Mouse (Mus musculus) heart, embryonic 12.5 days (tissue): Measurements from ENCODE around the gene Kif2c. TPM values are rescaled to one million over a fixed set of nuclear protein-coding genes. Genes with fewer than 3 reads are reported as not detected.
"Not testable (repeated sequence)": the region's sequence is repeated elsewhere in the genome, so short reads cannot be mapped to it uniquely, and the experiment has no call there.

Experiments
- ATAC-seq: fragments of 200-750 bp; cut with Nextera tagmentation; 2 replicates; pipeline ENCODE4 v1.8.0; 2017; ENCODE audit warnings: moderate TSS enrichment, moderate library complexity; ENCODE audit not compliant: insufficient number of reproducible peaks, low FRiP score
- H3K27ac ChIP-seq: fragments of 300-500 bp; sonication (generic); 2 replicates; pipeline ENCODE4 v1.5.1; 2016; ENCODE audit warnings: mild to moderate bottlenecking, moderate library complexity; ENCODE audit not compliant: poor library complexity, severe bottlenecking
- H3K27me3 ChIP-seq: fragments of 300-500 bp; sonication (generic); replicated peaks from 2 replicates; pipeline ENCODE4 v1.6.1; 2016; ENCODE audit warnings: mild to moderate bottlenecking, moderate library complexity
- H3K36me3 ChIP-seq: fragments of 300-500 bp; sonication (generic); 2 replicates; pipeline ENCODE4 v1.6.1; 2016; ENCODE audit warnings: mild to moderate bottlenecking, moderate library complexity
- H3K4me1 ChIP-seq: fragments of 300-500 bp; sonication (generic); replicated peaks from 2 replicates; pipeline ENCODE4 v1.6.1; 2016; ENCODE audit warnings: mild to moderate bottlenecking
- H3K4me2 ChIP-seq: fragments of 300-500 bp; sonication (generic); 2 replicates; pipeline ENCODE4 v1.6.1; 2016; ENCODE audit warnings: mild to moderate bottlenecking, moderate library complexity
- H3K4me3 ChIP-seq: fragments of 300-500 bp; sonication (generic); 2 replicates; pipeline ENCODE4 v1.5.1; 2016; ENCODE audit warnings: mild to moderate bottlenecking
- H3K9ac ChIP-seq: fragments of 300-500 bp; sonication (generic); 2 replicates; pipeline ENCODE4 v1.6.1; 2016; ENCODE audit warnings: mild to moderate bottlenecking, moderate library complexity
- H3K9me3 ChIP-seq: fragments of 300-500 bp; sonication (generic); replicated peaks from 2 replicates; pipeline ENCODE4 v1.6.1; 2016; ENCODE audit warnings: mild to moderate bottlenecking, moderate library complexity
- WGBS: fragments of 180-500 bp; shearing (Covaris S2); methylation state at CpG from one replicate; pipeline ENCODE4 v1.1.7; 2016; 5-methylcytosine and 5-hydroxymethylcytosine counted together
- polyA plus RNA-seq: library from polyadenylated mRNA; unstranded; fragments of >200 nt; fragmentation: Nextera tagmentation; extraction: Ambion mirVana; gene quantifications from 2 replicates; pipeline ENCODE4 v1.2.1, GENCODE M21; 2016

The Kif2c gene
- polyA plus RNA-seq, 1 experiment from 2014 or later: 53.4 TPM

DNA sequence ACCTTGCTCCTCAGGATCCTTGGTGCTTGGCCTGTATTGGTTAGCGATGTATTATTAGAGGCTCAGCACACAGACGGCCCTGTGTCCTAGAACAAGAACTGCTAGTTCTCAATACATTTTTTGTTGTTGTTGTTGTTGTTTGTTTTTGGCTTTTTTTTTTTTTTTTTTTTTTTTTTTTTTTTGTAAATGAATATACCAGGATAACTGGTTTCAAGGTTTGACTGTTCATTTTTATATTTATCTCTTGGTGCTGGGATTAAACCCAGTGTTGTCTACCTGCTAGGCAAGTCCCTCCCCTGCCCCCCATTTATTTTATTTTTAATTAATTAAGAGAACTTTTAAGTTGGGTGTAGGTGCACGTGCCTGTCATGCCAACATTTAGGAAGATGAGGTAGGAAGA lies 6.5 kb upstream of the Kif2c start:
- Histone ChIP-seq H3K4me1 (no peaks in the 10 kb centered on the region), H3K4me3 (peak overlapping the region; percentile 39), H3K9ac (peak overlapping the region; percentile 29; the same call in 1 of the 2 replicates), H3K4me2 (peak overlapping the region; percentile 61), H3K36me3 (no peaks in the 10 kb centered on the region), H3K27ac (peak overlapping the region; percentile 29; the same call in 1 of the 2 replicates), H3K27me3 (no peaks in the 10 kb centered on the region), H3K9me3 (no peaks in the 10 kb centered on the region)
- WGBS: 54% methylated on average over 3 of the region's 3 CpGs
- ATAC-seq: no peak

- Histone ChIP-seq H3K4me1 (peaks cover 12% of the 10 kb centered on the region), H3K4me3 (peak overlapping the region; percentile 87), H3K36me3 (peaks cover 24% of the 10 kb centered on the region), H3K4me2 (peak overlapping the region; percentile 83), H3K9ac (peak overlapping the region; percentile 78)
- 13% methylated on average over 9 of the region's 9 CpGs for WGBS
- not testable (repeated sequence) for H3K27me3 ChIP-seq, H3K9me3 ChIP-seq, H3K27ac ChIP-seq
- peak; percentile 58; the same call in 1 of the 2 replicates for ATAC-seq
Measured at GRCm38 (mm10) chr4:117182759-117183096, 289 bp upstream of the Kif2c start.

GRCm38 (mm10) chr4:117169936-117170335 lies 12.5 kb downstream of the Kif2c start:
- H3K36me3 ChIP-seq: peaks cover 97% of the 10 kb centered on the region
- no peaks in the 10 kb centered on the region for H3K9me3 ChIP-seq
- no peaks in the 10 kb centered on the region for H3K4me1 ChIP-seq
- WGBS: 88% methylated on average over 5 of the region's 5 CpGs
- H3K27me3 ChIP-seq: no peaks in the 10 kb centered on the region
- H3K4me2 ChIP-seq: no peak overlapping the region
- no peak for ATAC-seq
- no peak overlapping the region for H3K9ac ChIP-seq
- H3K27ac ChIP-seq: no peak overlapping the region
- no peak overlapping the region for H3K4me3 ChIP-seq

DNA sequence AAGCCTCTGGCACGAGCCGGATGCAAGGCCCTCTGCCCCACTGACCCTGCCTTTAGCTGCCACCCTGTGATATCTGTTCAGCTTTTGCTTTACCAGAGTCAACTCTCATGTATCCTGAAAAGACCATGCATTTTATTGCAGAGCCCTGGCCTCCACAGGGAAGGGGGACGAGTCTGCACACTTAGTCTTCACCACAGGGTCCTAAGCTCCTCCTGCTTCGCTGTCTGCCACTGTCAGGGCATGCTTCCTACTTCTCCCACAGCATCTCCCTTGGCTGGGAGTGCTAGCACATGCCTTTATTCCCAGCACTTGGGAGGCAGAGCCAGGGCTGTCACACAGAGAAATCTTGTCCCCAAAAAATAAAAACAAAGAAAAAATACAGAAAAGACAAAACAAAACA lies 21.3 kb downstream of the Kif2c start:
- ATAC-seq: no peak
- no peak overlapping the region for H3K4me2 ChIP-seq
- no peak overlapping the region for H3K9ac ChIP-seq
- 76% methylated on average over 4 of the region's 4 CpGs for WGBS
- H3K4me1 ChIP-seq: no peaks in the 10 kb centered on the region
- H3K36me3 ChIP-seq: peaks cover 68% of the 10 kb centered on the region
- no peak overlapping the region for H3K27ac ChIP-seq
- H3K9me3 ChIP-seq: no peaks in the 10 kb centered on the region
- no peaks in the 10 kb centered on the region for H3K27me3 ChIP-seq
- no peak overlapping the region for H3K4me3 ChIP-seq

GRCm38 (mm10) chr4:117159666-117160065 lies 22.8 kb downstream of the Kif2c start:
- no peaks in the 10 kb centered on the region; the same call in 1 of the 2 replicates for H3K4me1 ChIP-seq
- ATAC-seq: no peak
- no peak overlapping the region for H3K9ac ChIP-seq
- H3K4me3 ChIP-seq: no peak overlapping the region
- no peak overlapping the region for H3K4me2 ChIP-seq
- H3K27ac ChIP-seq: no peak overlapping the region
- peaks cover 57% of the 10 kb centered on the region for H3K36me3 ChIP-seq
- H3K9me3 ChIP-seq: no peaks in the 10 kb centered on the region
- H3K27me3 ChIP-seq: no peaks in the 10 kb centered on the region
- 83% methylated on average over 10 of the region's 10 CpGs for WGBS

DNA sequence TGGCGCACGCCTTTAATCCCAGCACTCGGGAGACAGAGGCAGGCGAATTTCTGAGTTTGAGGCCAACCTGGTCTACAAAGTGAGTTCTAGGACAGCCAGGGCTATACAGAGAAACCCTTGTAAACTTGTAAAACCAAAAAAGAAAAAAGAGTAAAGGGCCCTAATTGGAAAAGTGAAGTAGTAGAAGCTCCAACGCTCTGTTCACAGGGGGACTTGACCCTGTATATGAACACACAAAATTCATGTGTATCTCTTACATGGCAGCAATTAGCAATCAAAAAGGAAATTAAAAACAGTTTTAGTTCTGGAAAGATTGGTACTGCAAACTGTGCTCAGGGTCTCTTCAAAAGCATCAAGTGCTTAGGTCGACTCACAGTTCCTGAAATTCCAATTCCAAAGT lies 26.1 kb downstream of the Kif2c start:
- peak overlapping the region; percentile 97 for H3K4me3 ChIP-seq
- ATAC-seq: no peak
- peak overlapping the region; percentile 81 for H3K4me2 ChIP-seq
- WGBS: 29% methylated on average over 6 of the region's 6 CpGs
- H3K27me3 ChIP-seq: no peaks in the 10 kb centered on the region
- H3K4me1 ChIP-seq: peaks cover 26% of the 10 kb centered on the region
- no peak overlapping the region for H3K9ac ChIP-seq
- H3K36me3 ChIP-seq: peaks cover 57% of the 10 kb centered on the region
- H3K27ac ChIP-seq: peak overlapping the region; percentile 92; the same call in 1 of the 2 replicates
- no peaks in the 10 kb centered on the region for H3K9me3 ChIP-seq

DNA sequence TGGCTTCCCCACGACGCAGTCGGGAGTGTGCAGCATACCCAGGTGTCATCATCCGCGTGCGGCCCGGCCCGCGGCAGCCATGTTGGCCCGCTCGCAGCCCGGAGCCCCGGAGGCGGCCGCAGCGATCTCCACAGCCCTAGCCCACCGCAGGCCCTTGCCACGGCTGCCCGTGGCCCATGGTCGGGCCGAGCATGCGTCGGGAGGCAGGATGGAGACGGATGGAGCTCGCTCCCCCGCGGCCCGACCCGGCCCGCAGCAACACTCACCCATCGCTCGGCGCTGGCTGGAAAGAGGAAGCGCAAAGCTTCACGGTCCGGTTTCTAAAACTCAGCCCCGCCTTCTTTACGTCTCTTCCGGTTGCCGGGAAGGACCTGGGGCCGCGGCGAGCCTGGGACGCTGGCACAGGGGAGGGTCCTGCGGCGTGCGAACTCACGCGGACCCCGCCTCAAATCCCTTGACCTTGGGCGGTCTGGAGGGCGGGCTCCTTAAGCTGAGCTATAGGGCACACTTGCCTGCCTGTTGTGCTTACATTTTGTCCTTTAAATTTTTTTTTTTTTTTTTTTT lies 26.6 kb downstream of the Kif2c start, which contains the start of gene Rps8:
Rps8 (minus strand) TSS at position 452 of the 564 bp plus-strand sequence.
- WGBS: under 1% methylated on average over 52 of the region's 52 CpGs
- peaks cover 57% of the 10 kb centered on the region for H3K36me3 ChIP-seq
- no peaks in the 10 kb centered on the region for H3K27me3 ChIP-seq
- no peaks in the 10 kb centered on the region for H3K9me3 ChIP-seq
- H3K27ac ChIP-seq: peak within 1 kb of the TSS; percentile 92
- H3K4me2 ChIP-seq: peak within 1 kb of the TSS; percentile 81
- H3K4me3 ChIP-seq: peak within 1 kb of the TSS; percentile 97
- peak within 1 kb of the TSS; percentile 100 for H3K9ac ChIP-seq
- peaks cover 26% of the 10 kb centered on the region for H3K4me1 ChIP-seq
- peak; percentile 92 for ATAC-seq

- Histone ChIP-seq H3K27ac (peak overlapping the region; percentile 92), H3K4me2 (peak overlapping the region; percentile 81), H3K4me1 (peaks cover 26% of the 10 kb centered on the region), H3K9ac (peak overlapping the region; percentile 100), H3K36me3 (peaks cover 57% of the 10 kb centered on the region), H3K4me3 (peak overlapping the region; percentile 97), H3K27me3 (no peaks in the 10 kb centered on the region), H3K9me3 (no peaks in the 10 kb centered on the region)
- WGBS: 2% methylated on average over 44 of the region's 44 CpGs
- ATAC-seq: no peak
Measured at GRCm38 (mm10) chr4:117155020-117155791, 27.2 kb downstream of the Kif2c start.

- no peak for ATAC-seq
- no peak overlapping the region for H3K27ac ChIP-seq
- no peaks in the 10 kb centered on the region for H3K27me3 ChIP-seq
- peaks cover 63% of the 10 kb centered on the region for H3K36me3 ChIP-seq
- no peak overlapping the region for H3K4me3 ChIP-seq
- H3K4me1 ChIP-seq: peaks cover 26% of the 10 kb centered on the region
- 0 out of 2 replicates have a peak overlapping the region, but pooled peaks have one; percentile 45 for H3K9ac ChIP-seq
- H3K9me3 ChIP-seq: no peaks in the 10 kb centered on the region
- WGBS: 76% methylated on average over 5 of the region's 5 CpGs
- no peak overlapping the region for H3K4me2 ChIP-seq
Measured at GRCm38 (mm10) chr4:117152714-117153113, 29.7 kb downstream of the Kif2c start.

DNA sequence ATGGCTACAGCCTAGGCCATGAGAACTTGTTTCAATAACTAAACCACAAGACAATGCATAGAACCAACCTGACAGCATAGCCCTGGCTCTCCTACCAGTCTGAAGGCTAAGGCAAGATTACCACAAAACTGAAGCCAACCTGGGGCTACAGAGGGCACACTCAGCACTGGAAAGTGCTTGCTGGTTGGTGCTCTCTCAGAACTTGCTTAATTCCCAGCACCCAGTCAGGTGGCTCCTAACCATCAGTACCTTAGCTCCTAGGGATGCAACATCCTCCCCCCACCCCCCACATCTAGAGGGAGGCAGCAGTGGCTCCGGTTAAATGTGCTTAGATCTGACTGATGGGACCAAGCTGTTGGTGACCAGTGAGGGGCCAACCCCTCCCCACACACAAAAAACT lies 31.0 kb downstream of the Kif2c start:
- Histone ChIP-seq H3K27me3 (no peaks in the 10 kb centered on the region), H3K9ac (no peak overlapping the region), H3K4me3 (no peak overlapping the region), H3K9me3 (no peaks in the 10 kb centered on the region), H3K36me3 (peaks cover 63% of the 10 kb centered on the region), H3K4me1 (peaks cover 26% of the 10 kb centered on the region), H3K4me2 (no peak overlapping the region), H3K27ac (no peak overlapping the region)
- WGBS: 84% methylated on average over 1 of the region's 1 CpGs
- ATAC-seq: no peak

- no peak overlapping the region for H3K4me3 ChIP-seq
- ATAC-seq: no peak
- no peak overlapping the region for H3K9ac ChIP-seq
- H3K9me3 ChIP-seq: no peaks in the 10 kb centered on the region
- H3K27me3 ChIP-seq: no peaks in the 10 kb centered on the region
- 86% methylated on average over 6 of the region's 6 CpGs for WGBS
- no peak overlapping the region for H3K4me2 ChIP-seq
- H3K36me3 ChIP-seq: peaks cover 63% of the 10 kb centered on the region
- H3K27ac ChIP-seq: no peak overlapping the region
- H3K4me1 ChIP-seq: peaks cover 26% of the 10 kb centered on the region
Measured at GRCm38 (mm10) chr4:117150212-117150733, 32.2 kb downstream of the Kif2c start.
